Mouse (Mus musculus): ENCODE data around the gene Get4.

Gene Get4

DNA sequence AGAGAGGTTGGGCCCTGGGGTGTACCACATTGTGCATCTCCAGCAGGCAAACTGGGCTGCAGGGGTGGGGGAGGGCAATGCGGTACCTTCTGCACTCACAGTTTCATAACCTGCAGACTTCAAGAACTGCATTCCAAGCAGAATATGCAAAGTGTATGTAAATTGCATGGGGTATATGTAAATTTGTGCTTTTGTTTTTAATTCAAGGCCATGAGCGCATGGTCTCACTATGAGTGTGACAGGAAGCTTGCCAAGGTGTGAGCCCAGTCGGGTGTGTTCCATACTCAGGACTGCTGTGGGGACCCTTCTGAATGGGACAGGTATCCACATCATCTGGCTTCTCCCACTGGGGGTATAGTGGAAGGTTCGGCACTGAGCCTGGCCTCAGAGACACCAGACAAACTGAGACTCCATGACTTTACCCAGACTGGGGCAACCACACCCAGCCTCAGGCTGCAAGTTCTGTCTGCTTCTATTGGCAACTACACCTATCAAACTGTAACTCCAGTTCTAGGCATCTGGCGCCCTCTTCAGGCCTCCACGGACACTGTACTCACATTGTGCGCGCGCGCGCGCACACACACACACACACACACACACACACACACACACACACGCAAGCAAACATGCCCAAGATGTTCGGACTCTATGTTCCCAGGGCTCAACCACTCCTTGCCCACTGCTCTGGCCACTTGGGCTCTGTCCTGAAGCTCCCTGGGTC lies 31.5 kb downstream of the Get4 start:
- Histone ChIP-seq H3K27me3 (ENCODE audit: control insufficient read depth, insufficient read depth, low read length, poor library complexity, severe bottlenecking) (no peaks in the 10 kb centered on the region), H3K36me3 (ENCODE audit: control insufficient read depth, insufficient read depth, low read length, poor library complexity, severe bottlenecking) (no peaks in the 10 kb centered on the region)
- peak; percentile 31 for DNase-seq (ENCODE audit: low read depth, low spot score)

GRCm38 (mm10) chr5:139285383-139286067 lies 33.4 kb downstream of the Get4 start:
- H3K36me3 ChIP-seq (ENCODE audit: control insufficient read depth, insufficient read depth, low read length, poor library complexity, severe bottlenecking): no peaks in the 10 kb centered on the region
- no peaks in the 10 kb centered on the region for H3K27me3 ChIP-seq (ENCODE audit: control insufficient read depth, insufficient read depth, low read length, poor library complexity, severe bottlenecking)
- DNase-seq (ENCODE audit: low read depth, low spot score): peak; percentile 77

DNA sequence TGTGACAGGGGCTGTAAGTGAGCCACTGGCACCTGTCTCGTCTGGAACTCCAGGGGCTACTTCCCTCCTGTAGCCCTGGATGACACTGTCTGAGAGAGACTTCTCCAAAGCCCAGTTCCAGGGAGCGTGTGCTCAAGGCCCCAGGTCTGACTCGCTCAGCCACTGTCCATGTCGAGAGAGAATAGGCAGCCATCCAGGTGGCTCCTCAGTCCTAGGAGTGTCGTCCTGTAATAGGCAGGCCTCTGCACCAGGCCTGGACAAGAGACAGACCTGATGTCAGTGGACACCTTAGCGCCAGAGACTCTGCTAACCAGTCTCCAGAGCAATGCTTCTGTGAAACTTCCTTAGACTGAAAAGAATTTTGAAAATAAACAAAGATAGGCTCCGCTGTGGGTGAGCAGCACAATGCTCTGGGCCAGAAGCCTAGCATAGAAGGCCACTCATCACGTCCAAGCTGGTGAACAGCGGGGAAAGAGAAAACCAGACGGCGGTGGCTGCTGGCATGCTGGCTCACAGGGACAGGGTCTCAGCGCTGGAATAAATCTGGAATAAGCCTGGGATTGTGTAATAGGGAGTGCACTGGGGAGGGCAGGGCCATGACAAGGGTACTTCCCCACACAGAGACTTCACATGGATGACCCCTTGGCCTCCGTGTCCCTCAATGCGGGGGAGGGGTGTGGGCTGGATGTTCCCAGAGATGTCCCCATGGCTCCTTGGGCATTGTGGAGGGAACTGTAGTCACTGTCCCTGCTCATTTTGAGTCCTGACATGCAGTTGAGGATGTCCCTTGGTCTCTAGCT lies 34.2 kb downstream of the Get4 start:
- no peak for DNase-seq (ENCODE audit: low read depth, low spot score)
- no peaks in the 10 kb centered on the region for H3K36me3 ChIP-seq (ENCODE audit: control insufficient read depth, insufficient read depth, low read length, poor library complexity, severe bottlenecking)
- H3K27me3 ChIP-seq (ENCODE audit: control insufficient read depth, insufficient read depth, low read length, poor library complexity, severe bottlenecking): no peaks in the 10 kb centered on the region

DNA sequence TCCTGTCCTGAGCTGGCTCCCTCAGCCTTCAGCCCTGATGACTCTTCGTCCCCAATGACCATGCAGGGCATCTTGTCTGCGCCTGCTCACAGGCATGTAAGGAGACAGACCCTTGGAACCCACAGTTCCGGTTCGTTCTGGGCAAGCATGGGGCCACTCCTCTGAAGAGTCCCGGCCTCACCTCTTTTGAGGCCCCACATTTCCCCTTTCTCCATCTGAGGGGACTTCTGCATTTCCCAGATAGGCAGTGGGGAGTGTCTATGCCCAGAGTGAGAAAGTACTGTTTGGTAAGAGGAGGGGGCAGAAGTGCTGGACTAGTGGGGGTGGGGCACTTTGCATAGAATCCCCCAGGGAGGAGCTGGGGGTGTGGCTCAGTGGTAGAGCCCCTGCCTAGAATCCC lies 35.0 kb downstream of the Get4 start:
- DNase-seq (ENCODE audit: low read depth, low spot score): peak; percentile 50
- H3K36me3 ChIP-seq (ENCODE audit: control insufficient read depth, insufficient read depth, low read length, poor library complexity, severe bottlenecking): no peaks in the 10 kb centered on the region
- H3K27me3 ChIP-seq (ENCODE audit: control insufficient read depth, insufficient read depth, low read length, poor library complexity, severe bottlenecking): no peaks in the 10 kb centered on the region

DNA sequence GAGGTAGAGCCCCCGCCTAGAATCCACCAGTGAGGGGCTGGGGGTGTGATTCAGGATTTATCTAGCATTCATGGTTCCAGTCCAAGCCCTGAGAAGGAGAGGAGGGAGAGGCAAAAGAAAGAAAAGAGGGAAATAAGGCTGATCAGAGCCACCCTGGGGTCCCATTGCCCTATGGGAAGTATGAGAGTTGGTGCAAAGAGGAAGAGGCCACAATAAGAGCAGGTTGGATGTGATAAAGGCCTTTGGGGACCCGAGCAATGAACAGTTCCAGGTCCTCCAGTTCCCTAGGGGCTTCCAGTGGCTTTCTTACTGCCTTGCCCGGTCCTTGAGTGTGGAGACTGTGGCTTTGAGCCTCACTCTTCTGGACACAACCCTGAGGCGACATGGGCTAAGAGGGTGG lies 35.7 kb downstream of the Get4 start:
- no peak for DNase-seq (ENCODE audit: low read depth, low spot score)
- no peaks in the 10 kb centered on the region for H3K36me3 ChIP-seq (ENCODE audit: control insufficient read depth, insufficient read depth, low read length, poor library complexity, severe bottlenecking)
- no peaks in the 10 kb centered on the region for H3K27me3 ChIP-seq (ENCODE audit: control insufficient read depth, insufficient read depth, low read length, poor library complexity, severe bottlenecking)

- no peaks in the 10 kb centered on the region for H3K36me3 ChIP-seq (ENCODE audit: control insufficient read depth, insufficient read depth, low read length, poor library complexity, severe bottlenecking)
- no peaks in the 10 kb centered on the region for H3K27me3 ChIP-seq (ENCODE audit: control insufficient read depth, insufficient read depth, low read length, poor library complexity, severe bottlenecking)
- no peak for DNase-seq (ENCODE audit: low read depth, low spot score)
These were observed 36.5 kb downstream of the Get4 start for GRCm38 (mm10) chr5:139288591-139288990.

DNA sequence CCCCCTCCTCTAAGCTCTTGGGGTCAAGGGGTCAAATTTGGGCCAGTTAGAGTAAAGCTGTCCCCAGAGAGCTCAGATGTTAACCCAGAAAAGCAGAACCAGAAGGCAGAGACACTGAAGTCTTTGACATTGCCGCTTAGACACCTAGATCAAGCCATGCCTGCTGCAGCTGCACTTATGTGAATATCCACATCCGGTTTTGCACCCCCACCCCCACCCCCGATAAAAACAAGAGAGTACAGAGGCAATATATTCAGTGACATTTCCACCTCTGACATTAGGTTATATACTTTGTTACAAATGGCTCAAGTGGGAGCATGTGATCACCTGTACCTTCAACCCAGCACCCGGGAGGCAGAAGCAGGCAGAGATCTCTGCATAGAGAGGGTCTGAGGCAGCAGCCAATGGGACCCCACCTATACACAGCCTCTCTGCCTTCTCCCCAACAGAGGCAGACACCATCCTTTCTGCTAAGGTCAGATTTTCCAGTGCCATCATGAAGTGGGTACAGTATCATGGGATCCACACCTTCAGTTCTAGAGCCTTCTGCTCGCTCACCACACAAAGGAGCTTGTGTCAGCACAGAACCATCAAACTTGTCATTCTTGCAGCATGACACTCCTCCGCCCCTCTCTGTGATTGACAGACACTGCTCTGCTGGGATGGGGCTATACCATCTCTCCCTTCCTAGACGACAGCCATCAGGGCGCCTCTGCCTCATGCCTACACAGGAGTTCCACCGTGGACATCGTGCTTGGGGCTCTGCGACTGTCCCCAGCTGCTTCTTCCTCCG lies 38.5 kb downstream of the Get4 start:
- peak; percentile 37 for DNase-seq (ENCODE audit: low read depth, low spot score)

GRCm38 (mm10) chr5:139291811-139292560 lies 39.9 kb downstream of the Get4 start:
- Histone ChIP-seq H3K27me3 (ENCODE audit: control insufficient read depth, insufficient read depth, low read length, poor library complexity, severe bottlenecking) (no peaks in the 10 kb centered on the region), H3K36me3 (ENCODE audit: control insufficient read depth, insufficient read depth, low read length, poor library complexity, severe bottlenecking) (no peaks in the 10 kb centered on the region; the same call in 1 of the 2 replicates)

More for the DNA sequence above, 38.5 kb downstream of the Get4 start:
- Histone ChIP-seq H3K27me3 (ENCODE audit: control insufficient read depth, insufficient read depth, low read length, poor library complexity, severe bottlenecking) (no peaks in the 10 kb centered on the region), H3K36me3 (ENCODE audit: control insufficient read depth, insufficient read depth, low read length, poor library complexity, severe bottlenecking) (no peaks in the 10 kb centered on the region; the same call in 1 of the 2 replicates)

GRCm38 (mm10) chr5:139294089-139294488 lies 42.0 kb downstream of the Get4 start:
- Histone ChIP-seq H3K27me3 (ENCODE audit: control insufficient read depth, insufficient read depth, low read length, poor library complexity, severe bottlenecking) (no peaks in the 10 kb centered on the region), H3K36me3 (ENCODE audit: control insufficient read depth, insufficient read depth, low read length, poor library complexity, severe bottlenecking) (no peaks in the 10 kb centered on the region; the same call in 1 of the 2 replicates)
- peak; percentile 50 for DNase-seq (ENCODE audit: low read depth, low spot score)

More at GRCm38 (mm10) chr5:139291811-139292560, 39.9 kb downstream of the Get4 start:
- no peak for DNase-seq (ENCODE audit: low read depth, low spot score)

DNA sequence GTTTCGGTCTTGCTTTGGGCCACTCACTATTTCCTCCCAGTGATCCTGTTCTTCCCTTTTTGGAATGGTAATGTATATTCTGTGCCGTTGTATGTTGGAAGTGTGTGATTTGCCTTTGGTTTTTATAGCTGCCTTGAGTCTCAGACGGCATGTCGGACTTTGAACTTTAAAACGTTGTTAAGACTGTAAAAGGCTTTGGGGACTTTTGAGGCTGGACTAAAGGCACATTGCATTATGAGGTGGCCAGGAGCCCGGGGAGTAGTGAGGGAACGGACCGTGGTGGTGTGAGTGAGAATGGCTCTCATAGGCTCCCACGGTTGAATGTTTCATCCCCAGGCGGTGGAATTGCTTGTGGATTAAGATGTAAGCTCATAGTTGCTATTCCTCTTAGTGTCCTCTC lies 45.0 kb downstream of the Get4 start:
- no peaks in the 10 kb centered on the region for H3K27me3 ChIP-seq (ENCODE audit: control insufficient read depth, insufficient read depth, low read length, poor library complexity, severe bottlenecking)
- no peaks in the 10 kb centered on the region; the same call in 1 of the 2 replicates for H3K36me3 ChIP-seq (ENCODE audit: control insufficient read depth, insufficient read depth, low read length, poor library complexity, severe bottlenecking)
- no peak for DNase-seq (ENCODE audit: low read depth, low spot score)

DNA sequence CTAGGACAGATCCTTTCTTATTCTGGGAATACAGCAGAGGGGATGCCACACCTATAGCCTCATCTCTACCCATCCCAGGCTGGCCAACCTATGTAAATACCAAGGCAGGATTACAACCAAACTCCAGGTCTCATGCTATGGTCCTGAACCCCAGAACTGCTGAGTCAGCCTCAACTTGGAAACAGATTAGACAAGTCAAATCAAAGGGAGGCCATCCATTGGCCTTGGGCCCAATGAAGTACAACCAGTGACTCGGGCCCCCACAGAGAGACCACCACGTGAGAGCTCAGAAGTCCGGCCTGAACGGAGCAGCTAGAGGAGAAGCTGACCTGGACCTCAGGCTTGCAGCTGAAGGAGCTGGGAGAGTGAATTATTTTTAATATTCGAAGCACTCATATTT lies 45.6 kb downstream of the Get4 start:
- H3K36me3 ChIP-seq (ENCODE audit: control insufficient read depth, insufficient read depth, low read length, poor library complexity, severe bottlenecking): no peaks in the 10 kb centered on the region; the same call in 1 of the 2 replicates
- DNase-seq (ENCODE audit: low read depth, low spot score): no peak
- no peaks in the 10 kb centered on the region for H3K27me3 ChIP-seq (ENCODE audit: control insufficient read depth, insufficient read depth, low read length, poor library complexity, severe bottlenecking)

DNA sequence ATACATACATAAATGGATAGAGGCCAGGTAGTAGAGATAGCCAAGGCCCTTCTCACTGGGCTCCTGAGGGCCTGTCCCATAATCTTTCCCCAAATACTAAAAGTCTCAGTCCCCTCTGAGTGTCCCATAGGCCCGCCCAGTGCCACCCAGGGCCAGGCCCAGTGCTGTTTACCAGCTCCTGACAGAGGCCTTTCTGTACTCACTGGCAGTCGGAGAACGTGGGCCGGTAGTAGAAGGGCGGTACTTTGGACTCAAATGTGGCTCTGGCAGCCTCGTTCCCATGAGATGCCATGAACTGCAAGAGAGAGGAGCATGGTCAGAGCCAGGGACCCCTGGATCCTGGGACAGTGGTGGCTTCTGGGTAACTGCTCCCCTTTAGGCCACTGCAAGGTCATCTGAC lies 50.0 kb downstream of the Get4 start:
- Histone ChIP-seq H3K27me3 (ENCODE audit: control insufficient read depth, insufficient read depth, low read length, poor library complexity, severe bottlenecking) (no peaks in the 10 kb centered on the region), H3K36me3 (ENCODE audit: control insufficient read depth, insufficient read depth, low read length, poor library complexity, severe bottlenecking) (no peaks in the 10 kb centered on the region)
- DNase-seq (ENCODE audit: low read depth, low spot score): no peak

DNA sequence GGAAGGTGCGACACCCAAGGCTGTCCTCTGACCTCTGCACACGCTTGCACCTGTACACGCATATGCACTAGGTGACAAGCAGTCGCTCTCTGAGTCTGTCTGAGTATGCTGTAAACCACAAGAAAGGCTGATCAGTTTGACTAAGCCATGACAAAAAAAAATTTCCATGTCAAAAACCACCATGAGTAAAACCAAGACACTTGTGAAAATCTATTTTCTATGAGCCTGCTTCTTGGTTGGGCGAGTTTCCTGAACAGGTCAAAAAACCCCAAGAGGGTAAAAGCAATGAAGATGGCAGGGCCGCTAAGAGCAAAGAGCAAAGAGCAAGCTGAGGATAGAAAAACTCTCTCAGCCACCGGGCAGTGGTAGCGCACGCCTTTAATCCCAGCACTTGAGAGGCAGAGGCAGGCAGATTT lies 51.5 kb downstream of the Get4 start:
- Histone ChIP-seq H3K27me3 (ENCODE audit: control insufficient read depth, insufficient read depth, low read length, poor library complexity, severe bottlenecking) (no peaks in the 10 kb centered on the region), H3K36me3 (ENCODE audit: control insufficient read depth, insufficient read depth, low read length, poor library complexity, severe bottlenecking) (no peaks in the 10 kb centered on the region)
- peak; percentile 71 for DNase-seq (ENCODE audit: low read depth, low spot score)

- Histone ChIP-seq H3K27me3 (ENCODE audit: control insufficient read depth, insufficient read depth, low read length, poor library complexity, severe bottlenecking) (no peaks in the 10 kb centered on the region), H3K36me3 (ENCODE audit: control insufficient read depth, insufficient read depth, low read length, poor library complexity, severe bottlenecking) (no peaks in the 10 kb centered on the region)
- peak; percentile 48 for DNase-seq (ENCODE audit: low read depth, low spot score)
These were observed 57.8 kb downstream of the Get4 start for GRCm38 (mm10) chr5:139309946-139310345.

Measured in splenic B cell, adult 2 months (primary cell).